Mouse (Mus musculus): ENCODE data around the gene Ttc17.

DNA sequence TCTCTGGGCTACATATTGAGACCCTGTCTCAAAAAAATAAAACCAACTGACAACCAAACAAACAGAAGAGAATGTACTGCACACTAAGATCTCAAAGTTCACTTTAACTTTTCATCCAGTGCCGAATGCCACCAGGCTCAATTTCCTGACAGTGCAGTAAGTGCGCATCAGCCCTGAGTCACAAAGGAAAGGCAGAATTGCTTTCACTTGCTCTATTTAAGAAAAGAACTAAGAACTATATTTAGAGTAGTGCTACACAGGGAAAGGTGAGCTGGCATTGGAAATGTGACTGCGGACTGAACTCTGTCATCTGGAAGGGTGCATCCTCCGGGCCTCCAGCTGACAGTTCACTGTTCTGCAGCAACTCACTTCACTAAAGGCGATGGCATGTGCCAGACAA, 18.6 kb downstream of the Ttc17 start:
- no peak for TF ChIP-seq CTCF (IDR thresholded peaks at IDR 0.05; ENCODE audit: insufficient read depth, low read depth, low read length)
- TF ChIP-seq POLR2A (IDR thresholded peaks at IDR 0.05; ENCODE audit: insufficient read depth, low read depth, low read length): no peak
